Mouse (Mus musculus) CH12.LX (cell line): ENCODE results near the gene BC030870.

Experiments
- CHD1 ChIP-seq: IDR thresholded peaks from 2 replicates; pipeline ENCODE4 v1.6.1; 2012; ENCODE audit warnings: low read depth, low read length, improper control_type of control experiment, inconsistent platforms
- CTCF ChIP-seq, 2 experiments: IDR thresholded peaks in 1 of 2; conservative IDR thresholded peaks in 1 of 2; 2 replicates each; pipeline ENCODE4 v1.5.1; 2011 to 2012; ENCODE audit warnings: low read depth in 2 of 2, low read length in 2 of 2, improper control_type of control experiment in 1 of 2, inconsistent platforms in 1 of 2, mild to moderate bottlenecking in 1 of 2, moderate library complexity in 1 of 2
- ELF1 ChIP-seq: IDR thresholded peaks from 2 replicates; pipeline ENCODE4 v1.6.1; 2014; ENCODE audit warnings: low read depth, mild to moderate bottlenecking, inconsistent platforms, low read length, improper control_type of control experiment
- MAFK ChIP-seq: IDR thresholded peaks from 2 replicates; pipeline ENCODE4 v1.6.1; 2011; ENCODE audit warnings: low read length, improper control_type of control experiment; ENCODE audit not compliant: insufficient replicate concordance
- MEF2A ChIP-seq: IDR thresholded peaks from 2 replicates; pipeline ENCODE4 v1.6.1; 2014; ENCODE audit warnings: low read depth, mild to moderate bottlenecking, inconsistent platforms, low read length, improper control_type of control experiment, borderline replicate concordance
- NRF1 ChIP-seq: IDR thresholded peaks from 2 replicates; pipeline ENCODE4 v1.6.1; 2014; ENCODE audit warnings: low read depth, mild to moderate bottlenecking, inconsistent platforms, low read length, improper control_type of control experiment, moderate library complexity
- POLR2A ChIP-seq: IDR thresholded peaks from 2 replicates; pipeline ENCODE4 v1.6.1; 2011; ENCODE audit warnings: low read depth, mild to moderate bottlenecking, improper control_type of control experiment, low read length
- TCF12 ChIP-seq: IDR thresholded peaks from 2 replicates; pipeline ENCODE4 v1.6.1; 2014; ENCODE audit warnings: low read depth, mild to moderate bottlenecking, inconsistent platforms, low read length, improper control_type of control experiment
- UBTF ChIP-seq: IDR thresholded peaks from 2 replicates; pipeline ENCODE4 v1.6.1; 2012; ENCODE audit warnings: low read depth, mild to moderate bottlenecking, inconsistent platforms, low read length, improper control_type of control experiment, moderate library complexity
- ZMIZ1 ChIP-seq: IDR thresholded peaks from 2 replicates; pipeline ENCODE4 v1.6.1; 2012; ENCODE audit warnings: low read depth, mild to moderate bottlenecking, inconsistent platforms, low read length, improper control_type of control experiment

DNA sequence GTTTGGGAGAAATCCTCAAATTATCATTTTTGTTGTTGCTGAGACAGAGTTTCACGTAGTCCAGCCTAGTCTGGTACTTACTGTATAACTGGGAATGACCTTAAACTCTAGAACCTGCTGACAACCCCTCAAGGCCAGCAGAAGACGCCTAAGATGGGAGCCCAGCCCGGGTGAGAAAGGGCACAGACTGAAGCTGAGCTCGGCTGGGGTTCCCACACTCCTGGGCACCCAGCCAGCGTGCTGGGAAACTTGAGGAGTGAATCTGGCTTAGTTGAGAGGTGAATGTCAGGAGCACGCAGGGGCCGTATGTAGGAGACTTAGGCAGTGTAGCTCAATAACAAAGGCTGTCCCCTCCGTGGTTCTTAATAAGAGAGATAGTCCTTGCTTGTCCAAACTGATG, 41.7 kb downstream of the BC030870 start:
- no peak for TF ChIP-seq MAFK
- TF ChIP-seq CTCF (conservative IDR thresholded peaks at IDR 0.05 in 1 of 2, IDR thresholded peaks at IDR 0.05 in 1 of 2; ENCODE audit: low read depth in 2 of 2, low read length in 2 of 2) = no peak
- TF ChIP-seq UBTF = no peak
- TF ChIP-seq ZMIZ1 = no peak
- TF ChIP-seq CHD1 = no peak
- no peak for TF ChIP-seq MEF2A
- TF ChIP-seq NRF1 = no peak
- TF ChIP-seq TCF12 = no peak
- no peak for TF ChIP-seq POLR2A
- TF ChIP-seq ELF1 = no peak
